Mouse (Mus musculus) kidney, adult 2 months (tissue): ENCODE measurements around the gene Snai3. TPM values are rescaled to one million over a fixed set of nuclear protein-coding genes. Genes with fewer than 3 reads are reported as not detected.
A peak's percentile ranks its signal among the peaks of the same experiment; 100 is the strongest.

Experiments
- DNase-seq: peaks from one replicate; pipeline ENCODE4 v3.0.0; 2021
- H3K27ac ChIP-seq: fragments of 200-500 bp; 2 replicates; pipeline ENCODE4 v1.5.1; 2012; ENCODE audit warnings: low read depth, low read length, control low read depth, inconsistent platforms; ENCODE audit not compliant: insufficient read depth
- H3K27me3 ChIP-seq: fragments of 200-500 bp; replicated peaks from 2 replicates; pipeline ENCODE4 v1.6.1; 2012; ENCODE audit warnings: mild to moderate bottlenecking, moderate library complexity, low read length, inconsistent platforms; ENCODE audit not compliant: control insufficient read depth, insufficient read depth
- H3K36me3 ChIP-seq: fragments of 200-500 bp; 2 replicates; pipeline ENCODE4 v1.6.1; 2012; ENCODE audit warnings: mild to moderate bottlenecking, moderate library complexity, low read length, inconsistent platforms; ENCODE audit not compliant: control insufficient read depth, insufficient read depth
- H3K4me1 ChIP-seq: fragments of 200-500 bp; 2 replicates; pipeline ENCODE4 v1.6.1; 2011; ENCODE audit warnings: low read length; ENCODE audit not compliant: control insufficient read depth, insufficient read depth
- H3K4me3 ChIP-seq: fragments of 200-500 bp; 2 replicates; pipeline ENCODE4 v1.5.1; 2011; ENCODE audit warnings: mild to moderate bottlenecking, low read depth, low read length, control low read depth; ENCODE audit not compliant: insufficient read depth
- CTCF ChIP-seq: fragments of 200-500 bp; conservative IDR thresholded peaks from 2 replicates; pipeline ENCODE4 v1.5.1; 2011; ENCODE audit warnings: low read depth, mild to moderate bottlenecking, control low read depth, low read length, moderate library complexity, mixed read lengths; ENCODE audit not compliant: insufficient read depth, insufficient read length
- POLR2A ChIP-seq: fragments of 200-500 bp; IDR thresholded peaks from one replicate; pipeline ENCODE4 v1.6.1; 2011; ENCODE audit warnings: low read depth, low read length, control low read depth
- WGBS: fragments of 180-500 bp; shearing (Covaris S2); methylation state at CpG from one replicate; pipeline ENCODE4 v1.1.7; 2018; 5-methylcytosine and 5-hydroxymethylcytosine counted together
- polyA plus RNA-seq: library from polyadenylated mRNA; depleted of rRNA; stranded (reverse); fragments of >200 nt; gene quantifications from 2 replicates; pipeline ENCODE4 v1.2.3, GENCODE M21; 2012

The Snai3 gene
- polyA plus RNA-seq, 1 experiment = 1.7 TPM

DNA sequence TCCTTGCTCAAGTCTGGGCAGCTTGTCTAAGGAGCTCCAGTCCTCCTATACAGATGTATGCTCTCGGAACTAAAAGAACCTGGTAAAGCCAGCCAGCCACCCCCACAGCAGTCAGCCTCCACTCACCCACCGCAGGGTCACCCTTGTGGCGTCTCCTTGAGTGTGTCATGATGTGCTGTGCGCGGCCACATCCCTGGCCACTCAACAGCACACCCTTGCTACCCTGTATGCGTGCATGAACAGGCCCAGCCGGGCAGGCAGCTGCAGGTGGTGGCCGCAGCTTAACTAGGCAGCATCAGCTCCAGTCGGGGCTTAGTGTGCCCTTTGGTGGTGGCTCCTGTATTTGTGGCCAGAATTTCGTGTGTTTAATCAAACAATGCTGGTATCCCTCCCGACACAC lies 3.4 kb downstream of the Snai3 start:
- DNase-seq = no peak
- no peaks in the 10 kb centered on the region for H3K36me3 ChIP-seq
- H3K27me3 ChIP-seq = no peaks in the 10 kb centered on the region
- TF ChIP-seq CTCF (no peak), POLR2A (no peak)
- no peak overlapping the region for H3K27ac ChIP-seq
- 81% methylated on average over 11 of the region's 11 CpGs for WGBS
- H3K4me1 ChIP-seq = peaks cover 14% of the 10 kb centered on the region; the same call in 1 of the 2 replicates
- no peak overlapping the region for H3K4me3 ChIP-seq

- Histone ChIP-seq H3K27me3 (no peaks in the 10 kb centered on the region), H3K36me3 (no peaks in the 10 kb centered on the region), H3K27ac (no peak overlapping the region), H3K4me3 (no peak overlapping the region), H3K4me1 (no peaks in the 10 kb centered on the region)
- 91% methylated on average over 6 of the region's 6 CpGs for WGBS
- DNase-seq = no peak
- no peak for TF ChIP-seq CTCF
Observed at GRCm38 (mm10) chr8:122454409-122454808, 6.1 kb downstream of the Snai3 start.

DNA sequence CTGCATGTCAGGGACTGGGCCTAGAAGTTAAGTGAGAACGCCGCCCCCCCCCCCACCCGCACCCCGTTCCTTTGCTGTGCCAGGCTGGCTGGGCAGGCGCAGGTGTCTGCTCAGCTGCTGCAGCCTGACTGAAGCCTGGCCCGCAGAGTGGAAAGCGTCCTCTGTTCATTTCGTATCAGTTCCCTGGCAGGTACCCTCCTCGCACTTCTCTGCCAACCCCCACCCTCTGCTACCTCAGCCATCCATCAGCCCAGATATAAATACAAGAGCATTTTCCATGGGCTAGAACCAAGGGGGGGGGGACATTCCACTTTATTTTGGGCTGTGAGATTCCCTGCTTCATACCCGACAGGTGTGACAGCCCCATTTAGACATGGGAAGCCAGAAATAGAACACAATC lies 8.4 kb downstream of the Snai3 start:
- no peaks in the 10 kb centered on the region for H3K27me3 ChIP-seq
- no peak overlapping the region for H3K27ac ChIP-seq
- DNase-seq = no peak
- H3K4me3 ChIP-seq = no peak overlapping the region
- H3K36me3 ChIP-seq = no peaks in the 10 kb centered on the region
- TF ChIP-seq POLR2A = no peak
- no peak for TF ChIP-seq CTCF
- no peaks in the 10 kb centered on the region for H3K4me1 ChIP-seq
- 91% methylated on average over 10 of the region's 10 CpGs for WGBS

- TF ChIP-seq CTCF (no peak), POLR2A (no peak)
- no peak for DNase-seq
- H3K4me3 ChIP-seq = no peak overlapping the region
- no peaks in the 10 kb centered on the region for H3K36me3 ChIP-seq
- H3K4me1 ChIP-seq = no peaks in the 10 kb centered on the region
- no peaks in the 10 kb centered on the region for H3K27me3 ChIP-seq
- no peak overlapping the region for H3K27ac ChIP-seq
- WGBS = 63% methylated on average over 7 of the region's 7 CpGs
Observed at GRCm38 (mm10) chr8:122451161-122451703, 9.3 kb downstream of the Snai3 start.

DNA sequence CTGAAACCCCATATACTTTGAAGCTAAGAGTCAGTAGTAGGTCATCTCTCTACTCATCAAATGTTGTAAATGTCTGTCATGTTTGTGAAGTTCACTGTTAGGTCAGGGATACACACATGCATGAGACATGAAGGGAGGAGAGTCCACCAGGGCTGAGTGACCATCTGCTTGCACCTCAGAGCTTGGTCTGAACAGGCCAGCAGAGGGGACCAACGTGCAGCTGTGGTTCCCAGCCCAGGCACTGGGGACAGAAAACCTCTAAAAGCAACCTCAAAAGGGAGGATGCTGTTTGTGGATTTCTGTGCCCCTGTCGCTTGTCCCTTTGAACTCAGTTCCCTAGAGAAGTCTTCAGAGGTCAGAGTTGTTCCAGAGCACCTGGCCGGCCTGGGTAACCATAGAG lies 15.3 kb downstream of the Snai3 start:
- no peak for TF ChIP-seq POLR2A
- no peak; the same call in 1 of the 2 replicates for TF ChIP-seq CTCF
- Histone ChIP-seq H3K27ac (no peak overlapping the region), H3K36me3 (no peaks in the 10 kb centered on the region), H3K4me1 (peaks cover 5% of the 10 kb centered on the region; the same call in 1 of the 2 replicates), H3K27me3 (no peaks in the 10 kb centered on the region), H3K4me3 (no peak overlapping the region)
- WGBS = 44% methylated on average over 3 of the region's 3 CpGs
- DNase-seq = no peak

DNA sequence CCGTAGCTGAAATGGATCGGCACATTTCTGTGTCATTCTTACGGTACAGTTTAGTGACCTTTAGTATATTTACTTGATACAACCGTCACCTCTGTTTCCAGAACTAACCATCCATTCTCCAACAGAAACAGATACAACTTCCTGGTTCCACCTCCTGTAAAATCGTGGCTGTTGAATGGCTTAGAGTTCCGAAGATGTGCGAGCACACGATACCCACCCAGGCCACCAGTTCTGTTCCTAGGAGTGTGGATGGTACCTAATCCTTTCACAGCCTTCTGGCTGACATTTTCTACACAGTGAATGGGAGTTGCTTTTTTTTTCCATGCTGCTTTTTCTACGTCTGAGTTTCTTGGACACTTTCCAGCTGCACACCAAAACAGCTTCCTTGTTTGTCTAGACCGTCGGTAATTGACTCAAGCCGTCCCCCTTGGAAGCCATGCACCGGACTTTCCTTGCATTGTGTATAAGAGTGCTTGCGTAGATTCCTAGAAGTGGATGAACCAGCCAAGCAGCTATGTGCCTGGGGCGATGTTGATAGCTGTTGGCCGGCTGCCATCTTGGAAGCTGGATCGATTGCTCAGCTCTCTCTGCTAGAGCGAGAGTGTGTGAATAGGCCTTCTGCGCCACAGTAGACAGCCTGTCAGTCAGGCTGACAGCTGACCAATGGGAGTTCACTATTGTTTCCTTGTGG lies 16.3 kb downstream of the Snai3 start:
- H3K27ac ChIP-seq = peak overlapping the region; percentile 77
- no peaks in the 10 kb centered on the region for H3K27me3 ChIP-seq
- no peaks in the 10 kb centered on the region for H3K36me3 ChIP-seq
- under 1% methylated on average over 19 of the region's 19 CpGs for WGBS
- H3K4me1 ChIP-seq = peaks cover 5% of the 10 kb centered on the region; the same call in 1 of the 2 replicates
- peak overlapping the region; percentile 56 for H3K4me3 ChIP-seq
- peak; percentile 93 for DNase-seq
- TF ChIP-seq CTCF = no peak
- TF ChIP-seq POLR2A = no peak

- Histone ChIP-seq H3K27me3 (no peaks in the 10 kb centered on the region), H3K36me3 (no peaks in the 10 kb centered on the region), H3K27ac (peak within 1 kb of the TSS; percentile 77), H3K4me1 (peaks cover 5% of the 10 kb centered on the region; the same call in 1 of the 2 replicates), H3K4me3 (peak within 1 kb of the TSS; percentile 65)
- under 1% methylated on average over 47 of the region's 47 CpGs for WGBS
- TF ChIP-seq POLR2A = peak; percentile 86
- peak; percentile 63 for TF ChIP-seq CTCF
- DNase-seq = peak; percentile 100
Observed at GRCm38 (mm10) chr8:122443262-122444006, 17.1 kb downstream of the Snai3 start, which contains the start of gene Mvd. TSS of gene Mvd (minus strand) at chr8:122443422.
